Mouse (Mus musculus): ENCODE results near the gene Disp2.

DNA sequence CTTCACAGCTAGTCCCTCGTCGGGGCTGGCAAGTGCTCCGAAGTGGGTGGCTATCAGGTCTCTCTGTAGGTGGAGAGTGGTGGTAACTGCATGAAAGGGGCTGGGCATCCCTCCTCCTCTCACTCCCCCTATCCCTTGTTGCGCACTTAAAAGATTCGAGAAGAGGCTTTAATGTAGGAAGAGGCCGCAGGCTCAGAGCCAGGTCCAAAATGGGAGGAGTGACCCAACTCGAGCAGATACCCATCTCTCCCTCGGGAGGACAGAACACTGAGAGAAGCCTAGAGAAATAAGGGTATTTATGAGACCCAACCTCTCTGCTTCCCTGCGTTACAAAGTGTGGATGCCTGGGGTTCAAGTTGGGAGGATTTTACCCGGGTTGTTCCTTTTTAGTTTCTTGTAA, 454 bp upstream of the Disp2 start:
- no peak for TF ChIP-seq GATA1 (IDR thresholded peaks at IDR 0.05; ENCODE audit: borderline replicate concordance, low read length)
- no peak for TF ChIP-seq FLI1 (IDR thresholded peaks at IDR 0.05; ENCODE audit: low read length)

Data from megakaryocyte, embryonic 14.5 days (primary cell).